Comparison of ENCODE assay signal across 32 mouse cellular contexts in the genomic region with DNA sequence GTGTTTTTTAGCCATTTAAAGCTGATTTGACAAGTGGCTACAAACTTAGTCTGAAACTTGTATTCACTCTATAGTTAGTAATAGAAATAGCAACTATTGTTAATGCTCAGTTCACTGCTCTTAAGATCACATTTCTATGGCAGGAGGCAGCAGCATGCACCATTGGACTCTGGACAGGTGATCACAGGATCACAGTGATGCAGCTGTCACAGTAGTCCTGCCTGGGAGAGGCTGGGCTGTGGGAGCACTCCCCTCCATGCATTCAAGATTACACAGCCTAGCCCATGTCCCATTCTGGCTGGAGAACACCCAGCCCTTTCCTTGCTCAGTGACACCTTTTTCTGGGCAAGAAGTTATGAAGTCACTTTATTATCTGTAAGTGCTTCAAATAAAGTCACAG. TPM values are rescaled to one million over a fixed set of nuclear protein-coding genes. Genes with fewer than 3 reads are reported as not detected.
A peak's percentile ranks its signal among the peaks of the same experiment; 100 is the strongest.
DNase-seq lines count a peak whose midpoint lies in the region; ATAC-seq and TF ChIP-seq lines count a peak whose summit lies in the region.
"Had no signal": no experiment of that assay in that cellular context is flagged by ENCODE, and none has a peak within 500 bp of the region (broad histone marks: within the 10 kb centered on the region; RNA-seq: fewer than 3 reads in every experiment).

No protein-coding gene starts in this region.

- H3K36me3 ChIP-seq in liver, adult 2 months (ENCODE audit: control insufficient read depth, insufficient read depth, low read length) = peaks cover 42% of the 10 kb centered on the region
- H3K36me3 ChIP-seq in intestine, embryonic 15.5 days = peaks cover 27% of the 10 kb centered on the region
- no peaks in the 10 kb centered on the region; the same call in 1 of the 2 replicates for H3K36me3 ChIP-seq in intestine, embryonic 16.5 days (ENCODE audit: control insufficient read depth, insufficient read depth, low read length)
- H3K36me3 ChIP-seq in small intestine, adult 2 months (ENCODE audit: control insufficient read depth, insufficient read depth, low read length) = peaks cover 40% of the 10 kb centered on the region
- peaks cover 32% of the 10 kb centered on the region for H3K36me3 ChIP-seq in midbrain, embryonic 16.5 days (ENCODE audit: control insufficient read depth, insufficient read depth, low read length)
- H3K36me3 ChIP-seq in embryonic facial prominence, embryonic 10.5 days (replicated peaks) = peaks cover 91% of the 10 kb centered on the region

- H3K9me3 ChIP-seq in intestine, embryonic 15.5 days = no peaks in the 10 kb centered on the region
- H3K9me3 ChIP-seq in intestine, embryonic 16.5 days (ENCODE audit: control insufficient read depth, low read length) = no peaks in the 10 kb centered on the region
- no peaks in the 10 kb centered on the region for H3K9me3 ChIP-seq in midbrain, embryonic 16.5 days (replicated peaks; ENCODE audit: control insufficient read depth, low read length, poor library complexity, severe bottlenecking)
- H3K9me3 ChIP-seq in embryonic facial prominence, embryonic 10.5 days = no peaks in the 10 kb centered on the region
- H3K9me3 ChIP-seq: embryonic facial prominence, embryonic 13.5 days; forebrain, embryonic 12.5 days; forebrain, embryonic 15.5 days; hindbrain, embryonic 12.5 days; hindbrain, embryonic 15.5 days had no signal

- H3K4me3 ChIP-seq in liver, adult 2 months (ENCODE audit: insufficient read depth, low read depth, low read length) = no peak overlapping the region
- H3K4me3 ChIP-seq in intestine, embryonic 15.5 days (replicated peaks) = no peak overlapping the region
- no peak overlapping the region for H3K4me3 ChIP-seq in intestine, embryonic 16.5 days (ENCODE audit: low read length)
- no peak overlapping the region for H3K4me3 ChIP-seq in small intestine, adult 2 months (ENCODE audit: low read depth, low read length)
- no peak overlapping the region for H3K4me3 ChIP-seq in midbrain, embryonic 16.5 days (ENCODE audit: low read depth, low read length)
- H3K4me3 ChIP-seq in embryonic facial prominence, embryonic 10.5 days = no peak overlapping the region
- H3K4me3 ChIP-seq: embryonic facial prominence, embryonic 13.5 days; erythroblast, embryonic 14.5 days; forebrain, embryonic 12.5 days; forebrain, embryonic 15.5 days; heart, adult 2 months; hindbrain, embryonic 12.5 days; hindbrain, embryonic 15.5 days had no signal

- peak overlapping the region; percentile 40 for H3K27ac ChIP-seq in liver, adult 2 months (replicated peaks; ENCODE audit: insufficient read depth, low read depth, low read length)
- H3K27ac ChIP-seq in intestine, embryonic 15.5 days = no peak overlapping the region
- H3K27ac ChIP-seq in intestine, embryonic 16.5 days (ENCODE audit: low read length) = peak overlapping the region; percentile 25; the same call in 1 of the 2 replicates
- peak overlapping the region; percentile 92 for H3K27ac ChIP-seq in small intestine, adult 2 months (ENCODE audit: insufficient read depth, low read depth, low read length)
- H3K27ac ChIP-seq in midbrain, embryonic 16.5 days (ENCODE audit: low read length) = no peak overlapping the region
- no peak overlapping the region for H3K27ac ChIP-seq in embryonic facial prominence, embryonic 10.5 days (replicated peaks)
- H3K27ac ChIP-seq: embryonic facial prominence, embryonic 13.5 days; forebrain, embryonic 12.5 days; forebrain, embryonic 15.5 days; heart, adult 2 months; hindbrain, embryonic 12.5 days; hindbrain, embryonic 15.5 days had no signal

- H3K4me2 ChIP-seq in intestine, embryonic 15.5 days (replicated peaks) = no peak overlapping the region
- no peak overlapping the region for H3K4me2 ChIP-seq in intestine, embryonic 16.5 days (ENCODE audit: low read depth, low read length)
- H3K4me2 ChIP-seq in midbrain, embryonic 16.5 days (ENCODE audit: low read length) = no peak overlapping the region
- H3K4me2 ChIP-seq: embryonic facial prominence, embryonic 13.5 days; forebrain, embryonic 12.5 days; forebrain, embryonic 15.5 days; heart, embryonic 11.5 days; hindbrain, embryonic 12.5 days; hindbrain, embryonic 15.5 days had no signal

- peak; percentile 86 for DNase-seq in liver, adult 2 months (ENCODE audit: extremely low read depth, low read depth, low spot score)
- no peak for DNase-seq in liver
- DNase-seq in embryonic facial prominence, embryonic 10.5 days (ENCODE audit: low spot score) = no peak
- DNase-seq: adrenal gland, adult 2 months; adrenal gland, postnatal 14 days; cerebellum, adult 11 months; cerebellum, adult 2 months; cerebellum, adult 9-11 months; cerebellum, postnatal 25 days; gastrocnemius, postnatal 25 days; heart, adult 2 months had no signal

- peaks cover 21% of the 10 kb centered on the region for H3K4me1 ChIP-seq in liver, adult 2 months (ENCODE audit: control insufficient read depth, insufficient read depth, low read length)
- H3K4me1 ChIP-seq in intestine, embryonic 15.5 days (replicated peaks) = no peaks in the 10 kb centered on the region; the same call in 1 of the 2 replicates
- no peaks in the 10 kb centered on the region for H3K4me1 ChIP-seq in intestine, embryonic 16.5 days (ENCODE audit: control insufficient read depth, insufficient read depth, low read length)
- H3K4me1 ChIP-seq in small intestine, adult 2 months (ENCODE audit: control insufficient read depth, insufficient read depth, insufficient read length, low read length) = peaks cover 4% of the 10 kb centered on the region
- H3K4me1 ChIP-seq in midbrain, embryonic 16.5 days (ENCODE audit: control insufficient read depth, insufficient read depth, low read length) = no peaks in the 10 kb centered on the region
- no peaks in the 10 kb centered on the region for H3K4me1 ChIP-seq in embryonic facial prominence, embryonic 10.5 days
- H3K4me1 ChIP-seq: embryonic facial prominence, embryonic 13.5 days; forebrain, embryonic 12.5 days; forebrain, embryonic 15.5 days; hindbrain, embryonic 12.5 days; hindbrain, embryonic 15.5 days had no signal

- no peak for TF ChIP-seq CTCF in liver, adult 2 months (IDR thresholded peaks at IDR 0.05; ENCODE audit: low read depth, low read length)
- TF ChIP-seq CTCF in small intestine, adult 2 months (IDR thresholded peaks at IDR 0.05; ENCODE audit: extremely low read depth, insufficient read length, insufficient replicate concordance, low read depth, low read length) = no peak

- ATAC-seq in intestine, embryonic 15.5 days = peak; percentile 81
- peak; percentile 77 for ATAC-seq in intestine, embryonic 16.5 days
- no peak for ATAC-seq in midbrain, embryonic 16.5 days
- ATAC-seq: CD4-positive, CD25-positive, alpha-beta regulatory T cell, adult 4 months; forebrain, embryonic 15.5 days had no signal

- H3K9ac ChIP-seq in liver, adult 2 months (ENCODE audit: low read depth, low read length) = no peak overlapping the region
- H3K9ac ChIP-seq in intestine, embryonic 15.5 days = no peak overlapping the region
- H3K9ac ChIP-seq in intestine, embryonic 16.5 days (ENCODE audit: low read depth, low read length) = no peak overlapping the region
- H3K9ac ChIP-seq in midbrain, embryonic 16.5 days (ENCODE audit: low read depth, low read length) = no peak overlapping the region
- H3K9ac ChIP-seq: embryonic facial prominence, embryonic 13.5 days; forebrain, embryonic 12.5 days; forebrain, embryonic 15.5 days; hindbrain, embryonic 12.5 days; hindbrain, embryonic 15.5 days had no signal

- H3K27me3 ChIP-seq in liver, adult 2 months (ENCODE audit: control insufficient read depth, insufficient read depth, low read length) = no peaks in the 10 kb centered on the region
- no peaks in the 10 kb centered on the region for H3K27me3 ChIP-seq in intestine, embryonic 15.5 days (replicated peaks)
- H3K27me3 ChIP-seq in intestine, embryonic 16.5 days (replicated peaks; ENCODE audit: control insufficient read depth, insufficient read depth, low read length) = no peaks in the 10 kb centered on the region
- H3K27me3 ChIP-seq in small intestine, adult 2 months (ENCODE audit: control insufficient read depth, insufficient read depth, low read length) = no peaks in the 10 kb centered on the region
- no peaks in the 10 kb centered on the region for H3K27me3 ChIP-seq in midbrain, embryonic 16.5 days (ENCODE audit: control insufficient read depth, insufficient read depth, low read depth, low read length)
- H3K27me3 ChIP-seq in embryonic facial prominence, embryonic 10.5 days (replicated peaks; ENCODE audit: low read depth, poor library complexity, severe bottlenecking) = no peaks in the 10 kb centered on the region
- H3K27me3 ChIP-seq: embryonic facial prominence, embryonic 13.5 days; forebrain, embryonic 12.5 days; forebrain, embryonic 15.5 days; hindbrain, embryonic 12.5 days; hindbrain, embryonic 15.5 days had no signal

- TF ChIP-seq POLR2A in liver, adult 2 months (IDR thresholded peaks at IDR 0.05; ENCODE audit: extremely low read depth, insufficient read depth, low read length) = no peak
- no peak for TF ChIP-seq POLR2A in small intestine, adult 2 months (IDR thresholded peaks at IDR 0.05; ENCODE audit: low read depth, low read length)

- 0 out of 2 replicates have a peak, but pooled peaks cover 2% of the 10 kb centered on the region for H3K79me2 ChIP-seq in liver, adult 2 months (ENCODE audit: control insufficient read depth, insufficient read depth, low read length)

RNA-seq across cellular contexts. Expression of gene Leap2, which starts 4.9 kb away (rescaled TPM):
- 133 and 140 TPM in 2 replicates for total RNA-seq in liver, adult 2 months (2014; rRNA removed)
- 114 and 168 TPM in 2 replicates for polyA plus RNA-seq in liver, adult 2 months (2012; rRNA removed)
- polyA plus RNA-seq in intestine, embryonic 15.5 days (2015; fragmentation: Nextera tagmentation; extraction: Ambion mirVana) = 7.3 and 12.9 TPM in 2 replicates
- 17.8 and 52.6 TPM in 2 replicates for polyA plus RNA-seq in intestine, embryonic 16.5 days (2015; fragmentation: Nextera tagmentation; extraction: Ambion mirVana)
- 35.6 and 72.2 TPM in 2 replicates for polyA plus RNA-seq in small intestine, adult 2 months (2012; rRNA removed)
- polyA plus RNA-seq in midbrain, embryonic 16.5 days (2015; fragmentation: Nextera tagmentation; extraction: Ambion mirVana) = not detected in 2 replicates
- not detected in 2 replicates for polyA plus RNA-seq in embryonic facial prominence, embryonic 10.5 days (2016; fragmentation: Nextera tagmentation; extraction: Ambion mirVana)
- total RNA-seq: adrenal gland, adult 2 months; common myeloid progenitor, adult 5-6 weeks; gastrocnemius, adult 8-10 months; gastrocnemius, postnatal 25 days; heart, adult 2 months; heart, postnatal 25 days; hematopoietic stem cell, adult 5-6 weeks; MEL had no signal
- polyA plus RNA-seq: adrenal gland, adult 2 months; C2C12; cerebellum, adult 2 months; embryonic facial prominence, embryonic 13.5 days; erythroblast, embryonic 14.5 days; forebrain, embryonic 12.5 days; forebrain, embryonic 15.5 days; gonadal fat pad, adult 2 months; heart, adult 2 months; heart, embryonic 11.5 days; heart, embryonic 14.5 days; heart, postnatal 0 days; hindbrain, embryonic 12.5 days had no signal

RNA-seq across cellular contexts. Expression of gene Uqcrq, which starts 12.6 kb away (rescaled TPM):
- 256 TPM in 2 replicates for total RNA-seq in liver, adult 2 months (2014; rRNA removed)
- 1,230 and 1,408 TPM in 2 replicates for polyA plus RNA-seq in liver, adult 2 months (2012; rRNA removed)
- 791 and 876 TPM in 2 replicates for polyA plus RNA-seq in intestine, embryonic 15.5 days (2015; fragmentation: Nextera tagmentation; extraction: Ambion mirVana)
- 1,029 and 1,034 TPM in 2 replicates for polyA plus RNA-seq in intestine, embryonic 16.5 days (2015; fragmentation: Nextera tagmentation; extraction: Ambion mirVana)
- polyA plus RNA-seq in small intestine, adult 2 months (2012; rRNA removed) = 727 and 1,116 TPM in 2 replicates
- polyA plus RNA-seq in midbrain, embryonic 16.5 days (2015; fragmentation: Nextera tagmentation; extraction: Ambion mirVana) = 610 and 673 TPM in 2 replicates
- 525 and 531 TPM in 2 replicates for polyA plus RNA-seq in embryonic facial prominence, embryonic 10.5 days (2016; fragmentation: Nextera tagmentation; extraction: Ambion mirVana)

RNA-seq across cellular contexts. Expression of gene Gdf9, which starts 12.8 kb away (rescaled TPM):
- 0.09 and 0.34 TPM in 2 replicates for total RNA-seq in liver, adult 2 months (2014; rRNA removed)
- 0.21 and 0.47 TPM in 2 replicates for polyA plus RNA-seq in liver, adult 2 months (2012; rRNA removed)
- polyA plus RNA-seq in intestine, embryonic 15.5 days (2015; fragmentation: Nextera tagmentation; extraction: Ambion mirVana) = 1.3 and 1.6 TPM in 2 replicates
- 0.99 and 1.4 TPM in 2 replicates for polyA plus RNA-seq in intestine, embryonic 16.5 days (2015; fragmentation: Nextera tagmentation; extraction: Ambion mirVana)
- polyA plus RNA-seq in small intestine, adult 2 months (2012; rRNA removed) = 0.80 and 1.3 TPM in 2 replicates
- polyA plus RNA-seq in midbrain, embryonic 16.5 days (2015; fragmentation: Nextera tagmentation; extraction: Ambion mirVana) = 1.8 and 3.1 TPM in 2 replicates
- polyA plus RNA-seq in embryonic facial prominence, embryonic 10.5 days (2016; fragmentation: Nextera tagmentation; extraction: Ambion mirVana) = 0.82 and 1.4 TPM in 2 replicates
- total RNA-seq: hematopoietic stem cell, adult 5-6 weeks had no signal
- polyA plus RNA-seq: CD4-positive, CD25-positive, alpha-beta regulatory T cell, adult 4 months; erythroblast, embryonic 14.5 days had no signal

RNA-seq across cellular contexts. Expression of gene Gm10447, which starts 38.9 kb away (rescaled TPM):
- total RNA-seq in liver, adult 2 months (2014; rRNA removed) = 0.46 and 0.60 TPM in 2 replicates
- 1.3 and 2.5 TPM in 2 replicates for polyA plus RNA-seq in liver, adult 2 months (2012; rRNA removed)
- polyA plus RNA-seq in intestine, embryonic 15.5 days (2015; fragmentation: Nextera tagmentation; extraction: Ambion mirVana) = 0.10 TPM in 1 of 2 replicates, not detected in the other
- 0.06 and 0.07 TPM in 2 replicates for polyA plus RNA-seq in intestine, embryonic 16.5 days (2015; fragmentation: Nextera tagmentation; extraction: Ambion mirVana)
- 0.04 TPM in 1 of 2 replicates, not detected in the other for polyA plus RNA-seq in small intestine, adult 2 months (2012; rRNA removed)
- 0.10 TPM in 1 of 2 replicates, not detected in the other for polyA plus RNA-seq in midbrain, embryonic 16.5 days (2015; fragmentation: Nextera tagmentation; extraction: Ambion mirVana)
- 0.16 and 0.19 TPM in 2 replicates for polyA plus RNA-seq in embryonic facial prominence, embryonic 10.5 days (2016; fragmentation: Nextera tagmentation; extraction: Ambion mirVana)
- total RNA-seq: adrenal gland, adult 2 months; adrenal gland, postnatal 14 days; common myeloid progenitor, adult 5-6 weeks; gastrocnemius, postnatal 25 days; heart, adult 2 months; heart, postnatal 25 days; hematopoietic stem cell, adult 5-6 weeks; MEL had no signal
- polyA plus RNA-seq: adrenal gland, adult 2 months; C2C12; CD4-positive, CD25-positive, alpha-beta regulatory T cell, adult 4 months; cerebellum, adult 2 months; erythroblast, embryonic 14.5 days; forebrain, embryonic 15.5 days; heart, adult 2 months; heart, embryonic 11.5 days; hindbrain, embryonic 15.5 days had no signal

RNA-seq across cellular contexts. Expression of gene Shroom1, which starts 39.0 kb away (rescaled TPM):
- total RNA-seq in liver, adult 2 months (2014; rRNA removed) = 12.8 and 15.4 TPM in 2 replicates
- polyA plus RNA-seq in liver, adult 2 months (2012; rRNA removed) = 36.6 and 43.4 TPM in 2 replicates
- polyA plus RNA-seq in intestine, embryonic 15.5 days (2015; fragmentation: Nextera tagmentation; extraction: Ambion mirVana) = 1.3 and 1.5 TPM in 2 replicates
- polyA plus RNA-seq in intestine, embryonic 16.5 days (2015; fragmentation: Nextera tagmentation; extraction: Ambion mirVana) = 1.3 and 1.4 TPM in 2 replicates
- polyA plus RNA-seq in small intestine, adult 2 months (2012; rRNA removed) = 2.6 and 3.0 TPM in 2 replicates
- 3.0 and 4.5 TPM in 2 replicates for polyA plus RNA-seq in midbrain, embryonic 16.5 days (2015; fragmentation: Nextera tagmentation; extraction: Ambion mirVana)
- 2.3 and 2.4 TPM in 2 replicates for polyA plus RNA-seq in embryonic facial prominence, embryonic 10.5 days (2016; fragmentation: Nextera tagmentation; extraction: Ambion mirVana)
- total RNA-seq: common myeloid progenitor, adult 5-6 weeks; hematopoietic stem cell, adult 5-6 weeks; MEL had no signal
- polyA plus RNA-seq: CD4-positive, CD25-positive, alpha-beta regulatory T cell, adult 4 months; erythroblast, embryonic 14.5 days had no signal

Comparison
In these comparisons a context has a peak if more than half of its experiments do, and no peak if none do; other contexts are left out.
1. H3K27ac ChIP-seq: peak in liver, adult 2 months (single experiment), intestine, embryonic 16.5 days (single experiment) and small intestine, adult 2 months (single experiment); none in intestine, embryonic 15.5 days (single experiment), midbrain, embryonic 16.5 days (single experiment) and embryonic facial prominence, embryonic 10.5 days (single experiment).